12 mouse cellular contexts compared by ENCODE assay signal in the genomic region with DNA sequence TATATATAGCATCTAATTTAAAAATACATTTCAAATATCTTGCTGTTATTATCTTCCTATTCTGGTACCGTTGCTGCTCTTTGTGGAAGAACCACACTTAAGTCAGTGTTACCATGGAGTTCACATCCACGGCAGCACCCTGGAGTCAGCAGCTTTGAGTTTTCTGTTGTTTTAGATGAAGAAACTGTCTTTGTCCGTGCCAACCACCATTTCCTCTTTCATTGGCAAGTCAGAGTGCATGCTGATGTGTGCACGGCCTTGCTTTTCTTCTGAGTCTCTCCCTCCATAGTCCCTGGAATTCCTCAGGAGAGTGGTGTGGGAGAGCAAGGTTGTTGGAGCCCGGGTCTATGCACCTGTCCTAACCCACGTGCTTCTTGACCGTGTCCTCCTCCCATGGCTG.
"Had no signal": no experiment of that assay in that cellular context is flagged by ENCODE, and none has a peak within 500 bp of the region (broad histone marks: within the 10 kb centered on the region; RNA-seq: fewer than 3 reads in every experiment).

No protein-coding gene starts in this region.

- H3K36me3 ChIP-seq: neural tube, embryonic 13.5 days; neural tube, embryonic 15.5 days; stomach, embryonic 15.5 days had no signal

- H3K9ac ChIP-seq: neural tube, embryonic 13.5 days; neural tube, embryonic 15.5 days; stomach, embryonic 15.5 days had no signal

- H3K4me1 ChIP-seq: stomach, embryonic 15.5 days had no signal

- H3K4me2 ChIP-seq: neural tube, embryonic 13.5 days; neural tube, embryonic 15.5 days; stomach, embryonic 15.5 days had no signal

- DNase-seq: right cerebral cortex, adult 18-20 months; right cerebral cortex, postnatal 14 days; right cerebral cortex, postnatal 25 days; right cerebral cortex, postnatal 4 days; spleen, adult 18-20 months; thymus, adult 18-20 months; thymus, adult 2 months; thymus, postnatal 4 days had no signal

- H3K4me3 ChIP-seq: neural tube, embryonic 13.5 days; neural tube, embryonic 15.5 days; stomach, embryonic 15.5 days had no signal

- H3K27ac ChIP-seq: neural tube, embryonic 13.5 days; stomach, embryonic 15.5 days; stomach, postnatal 0 days had no signal

- H3K27me3 ChIP-seq: neural tube, embryonic 13.5 days; neural tube, embryonic 15.5 days; stomach, embryonic 15.5 days had no signal

- H3K9me3 ChIP-seq: neural tube, embryonic 13.5 days; neural tube, embryonic 15.5 days; stomach, embryonic 15.5 days had no signal
